ENCODE assay signal across 9 mouse cellular contexts in genomic region chr7:140903212-140903611, GRCm38 (mm10). TPM values are rescaled to one million over a fixed set of nuclear protein-coding genes. Genes with fewer than 3 reads are reported as not detected.
DNase-seq lines count a peak whose midpoint lies in the region; ATAC-seq and TF ChIP-seq lines count a peak whose summit lies in the region.
"Had no signal": no experiment of that assay in that cellular context is flagged by ENCODE, and none has a peak within 500 bp of the region (broad histone marks: within the 10 kb centered on the region; RNA-seq: fewer than 3 reads in every experiment).

No protein-coding gene starts in this region.

- H3K9ac ChIP-seq in embryonic facial prominence, embryonic 14.5 days (ENCODE audit: low read depth, low read length): no peak overlapping the region; the same call in 1 of the 2 replicates
- H3K9ac ChIP-seq in lung, embryonic 14.5 days: no peak overlapping the region

- ATAC-seq in embryonic facial prominence, embryonic 14.5 days (ENCODE audit: low read depth): peak; percentile 31
- ATAC-seq in lung, embryonic 14.5 days (ENCODE audit: insufficient read depth): peak; percentile 68; the same call in 1 of the 2 replicates

- no peaks in the 10 kb centered on the region for H3K9me3 ChIP-seq in embryonic facial prominence, embryonic 14.5 days (ENCODE audit: control insufficient read depth, low read length)
- H3K9me3 ChIP-seq in lung, embryonic 14.5 days (ENCODE audit: low read depth, low read length): no peaks in the 10 kb centered on the region

- intact Hi-C loops in heart, postnatal 10 days (cut with DNase I): loop anchor here (1.0 to 2.0 kb wide), 2 partner anchors 59 to 824 kb away; no protein-coding TSS in a partner anchor

- H3K27me3 ChIP-seq in embryonic facial prominence, embryonic 14.5 days (replicated peaks; ENCODE audit: control insufficient read depth, insufficient read depth, low read length): no peaks in the 10 kb centered on the region
- no peaks in the 10 kb centered on the region for H3K27me3 ChIP-seq in lung, embryonic 14.5 days (ENCODE audit: insufficient read depth, low read length)

- 19% methylated on average over 13 of the region's 13 CpGs for WGBS in embryonic facial prominence, embryonic 14.5 days
- 22% methylated on average over 13 of the region's 13 CpGs for WGBS in lung, embryonic 14.5 days

- H3K27ac ChIP-seq in embryonic facial prominence, embryonic 14.5 days (replicated peaks; ENCODE audit: low read depth, low read length): no peak overlapping the region
- H3K27ac ChIP-seq in lung, embryonic 14.5 days (ENCODE audit: low read depth): no peak overlapping the region

- peak; percentile 96 for TF ChIP-seq CTCF in lung, embryonic 14.5 days (IDR thresholded peaks at IDR 0.05; ENCODE audit: low read depth)

- peaks cover 13% of the 10 kb centered on the region for H3K36me3 ChIP-seq in embryonic facial prominence, embryonic 14.5 days (ENCODE audit: control insufficient read depth, insufficient read depth, low read length)
- peaks cover 14% of the 10 kb centered on the region for H3K36me3 ChIP-seq in lung, embryonic 14.5 days (ENCODE audit: insufficient read depth)

- peak; percentile 67 for DNase-seq in CD4-positive helper T cell, adult 2 months (ENCODE audit: low read depth, low spot score)
- DNase-seq in adrenal gland, postnatal 4 days (ENCODE audit: low spot score in 2 of 2): peak; percentile 59 to 62
- peak; percentile 60 for DNase-seq in embryonic facial prominence, embryonic 14.5 days (ENCODE audit: low spot score)
- peak; percentile 83 to 92 for DNase-seq in heart, postnatal 10 days
- peak; percentile 46 to 80 for DNase-seq in layer of hippocampus, adult 18-20 months (ENCODE audit: low spot score in 2 of 2)
- peak; percentile 88 for DNase-seq in lung, embryonic 14.5 days
- DNase-seq in ovary, adult 18-20 months (ENCODE audit: low spot score): peak; percentile 34
- peak; percentile 53 to 79 for DNase-seq in thymus, postnatal 10 days (ENCODE audit: low spot score in 2 of 2)

- no peaks in the 10 kb centered on the region for H3K4me1 ChIP-seq in embryonic facial prominence, embryonic 14.5 days (ENCODE audit: control insufficient read depth, insufficient read depth, low read length)
- no peaks in the 10 kb centered on the region for H3K4me1 ChIP-seq in lung, embryonic 14.5 days (ENCODE audit: insufficient read depth)

- no peak overlapping the region for H3K4me3 ChIP-seq in embryonic facial prominence, embryonic 14.5 days (ENCODE audit: low read depth, low read length)
- H3K4me3 ChIP-seq in lung, embryonic 14.5 days (ENCODE audit: low read depth, low read length): no peak overlapping the region
- H3K4me3 ChIP-seq: erythroblast, embryonic 14.5 days had no signal

- no peak overlapping the region for H3K4me2 ChIP-seq in embryonic facial prominence, embryonic 14.5 days (ENCODE audit: low read depth, low read length)
- no peak overlapping the region for H3K4me2 ChIP-seq in lung, embryonic 14.5 days

RNA-seq across cellular contexts. Expression of gene Cox8b, which starts 3.0 kb away (rescaled TPM):
- 100 to 1,000 TPM; 183 to 297 TPM for total RNA-seq in adrenal gland, postnatal 4 days (2021)
- 55.5 and 92.1 TPM in 2 replicates for polyA plus RNA-seq in embryonic facial prominence, embryonic 14.5 days (2014; fragmentation: Nextera tagmentation; extraction: Ambion mirVana)
- 1,000 to 10,000 TPM; 1,771 to 1,883 TPM for total RNA-seq in heart, postnatal 10 days (2021)
- 1 to 10 TPM; 1.2 to 3.7 TPM for total RNA-seq in layer of hippocampus, adult 18-20 months (2021)
- 1.7 TPM in 1 of 2 replicates, not detected in the other for polyA plus RNA-seq in lung, embryonic 14.5 days (2014; fragmentation: Nextera tagmentation; extraction: Ambion mirVana)
- polyA plus RNA-seq: erythroblast, embryonic 14.5 days had no signal

RNA-seq across cellular contexts. Expression of gene Nlrp6, which starts 17.5 kb away (rescaled TPM):
- total RNA-seq in adrenal gland, postnatal 4 days (2021): 1 to 10 TPM; 2.1 to 4.9 TPM
- 0.19 and 0.42 TPM in 2 replicates for polyA plus RNA-seq in embryonic facial prominence, embryonic 14.5 days (2014; fragmentation: Nextera tagmentation; extraction: Ambion mirVana)
- total RNA-seq in heart, postnatal 10 days (2021): not detected
- total RNA-seq in layer of hippocampus, adult 18-20 months (2021): under 1 TPM; 0.48 to 0.50 TPM
- polyA plus RNA-seq in lung, embryonic 14.5 days (2014; fragmentation: Nextera tagmentation; extraction: Ambion mirVana): 0.08 TPM in 1 of 2 replicates, not detected in the other
- polyA plus RNA-seq: erythroblast, embryonic 14.5 days had no signal

RNA-seq across cellular contexts. Expression of gene Sirt3, which starts 21.1 kb away (rescaled TPM):
- 10 to 100 TPM; 34.7 to 41.8 TPM for total RNA-seq in adrenal gland, postnatal 4 days (2021)
- polyA plus RNA-seq in embryonic facial prominence, embryonic 14.5 days (2014; fragmentation: Nextera tagmentation; extraction: Ambion mirVana): 18.3 and 19.9 TPM in 2 replicates
- 10 to 100 TPM; 53.4 to 58.2 TPM for total RNA-seq in heart, postnatal 10 days (2021)
- total RNA-seq in layer of hippocampus, adult 18-20 months (2021): 10 to 100 TPM; 75.3 to 75.8 TPM
- polyA plus RNA-seq in lung, embryonic 14.5 days (2014; fragmentation: Nextera tagmentation; extraction: Ambion mirVana): 16.6 and 18.2 TPM in 2 replicates

RNA-seq across cellular contexts. Expression of gene Psmd13, which starts 21.4 kb away (rescaled TPM):
- 100 to 1,000 TPM; 123 to 133 TPM for total RNA-seq in adrenal gland, postnatal 4 days (2021)
- polyA plus RNA-seq in embryonic facial prominence, embryonic 14.5 days (2014; fragmentation: Nextera tagmentation; extraction: Ambion mirVana): 127 and 140 TPM in 2 replicates
- 100 to 1,000 TPM; 111 to 114 TPM for total RNA-seq in heart, postnatal 10 days (2021)
- total RNA-seq in layer of hippocampus, adult 18-20 months (2021): 100 to 1,000 TPM; 104 to 112 TPM
- 139 and 167 TPM in 2 replicates for polyA plus RNA-seq in lung, embryonic 14.5 days (2014; fragmentation: Nextera tagmentation; extraction: Ambion mirVana)

RNA-seq across cellular contexts. Expression of gene Pgghg, which starts 38.0 kb away (rescaled TPM):
- total RNA-seq in adrenal gland, postnatal 4 days (2021): 10 to 100 TPM; 41.5 to 44.5 TPM
- polyA plus RNA-seq in embryonic facial prominence, embryonic 14.5 days (2014; fragmentation: Nextera tagmentation; extraction: Ambion mirVana): 22.7 and 25.5 TPM in 2 replicates
- total RNA-seq in heart, postnatal 10 days (2021): 1 to 10 TPM; 7.7 to 8.6 TPM
- 1 to 10 TPM; 4.0 to 4.6 TPM for total RNA-seq in layer of hippocampus, adult 18-20 months (2021)
- 20.7 and 22.6 TPM in 2 replicates for polyA plus RNA-seq in lung, embryonic 14.5 days (2014; fragmentation: Nextera tagmentation; extraction: Ambion mirVana)

Comparison
In these comparisons a context has a peak if more than half of its experiments do, and no peak if none do; other contexts are left out.
1. DNase-seq: peak in every context shown above with its lines; median percentile 88 in lung, embryonic 14.5 days; 88 in heart, postnatal 10 days; 67 in CD4-positive helper T cell, adult 2 months; 66 in thymus, postnatal 10 days; 63 in layer of hippocampus, adult 18-20 months; 60 in adrenal gland, postnatal 4 days; 60 in embryonic facial prominence, embryonic 14.5 days; 34 in ovary, adult 18-20 months.
2. RNA of gene Cox8b, which starts 3.0 kb away (total RNA-seq): 1,771 to 1,883 TPM in heart, postnatal 10 days and 183 to 297 TPM in adrenal gland, postnatal 4 days; 1.2 to 3.7 TPM in layer of hippocampus, adult 18-20 months; every median in the first group is over 10 times any median in the second.